19 mouse cellular contexts compared by ENCODE assay signal in the genomic region with DNA sequence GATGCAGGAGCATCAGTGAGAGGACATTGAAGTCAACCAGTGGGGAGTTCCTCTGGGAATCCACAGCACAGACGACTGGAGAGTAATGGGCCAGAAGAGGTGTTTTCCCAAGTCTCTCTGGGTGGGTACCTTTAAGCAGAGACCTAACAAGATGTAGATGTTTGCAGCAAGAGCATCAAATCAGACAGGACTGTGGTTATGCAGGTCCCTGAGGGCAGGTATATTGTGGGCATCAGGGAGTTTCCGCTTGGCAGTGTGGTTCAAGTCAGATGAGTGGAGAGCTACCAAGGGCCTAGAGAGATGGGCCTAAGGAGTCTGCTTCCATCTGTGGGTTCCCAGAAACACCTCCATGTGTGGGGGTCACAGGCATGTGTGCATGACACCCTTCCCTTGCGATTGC. TPM values are rescaled to one million over a fixed set of nuclear protein-coding genes. Genes with fewer than 3 reads are reported as not detected.
A peak's percentile ranks its signal among the peaks of the same experiment; 100 is the strongest.
DNase-seq lines count a peak whose midpoint lies in the region; ATAC-seq and TF ChIP-seq lines count a peak whose summit lies in the region.
"Had no signal": no experiment of that assay in that cellular context is flagged by ENCODE, and none has a peak within 500 bp of the region (broad histone marks: within the 10 kb centered on the region; RNA-seq: fewer than 3 reads in every experiment).

No protein-coding gene starts in this region.

- DNase-seq in forebrain, embryonic 10.5 days (ENCODE audit: extremely low spot score, low spot score): no peak
- no peak for DNase-seq in forebrain, embryonic 11.5 days (ENCODE audit: low spot score)
- no peak for DNase-seq in kidney, postnatal 14 days
- no peak for DNase-seq in embryonic facial prominence, embryonic 10.5 days (ENCODE audit: low spot score)
- no peak for DNase-seq in liver, embryonic 14.5 days (ENCODE audit: low read depth in 3 of 3, low spot score in 3 of 3)
- no peak for DNase-seq in gastrocnemius, adult 18-20 months (ENCODE audit: low spot score)
- DNase-seq in right cerebral cortex, postnatal 14 days: no peak
- DNase-seq: adrenal gland, postnatal 14 days; cerebellum, postnatal 36 days; gastrocnemius, postnatal 10 days; kidney, adult 11 months; lung, adult 18-20 months; thymus, postnatal 4 days had no signal

- H3K4me2 ChIP-seq in forebrain, embryonic 11.5 days (ENCODE audit: low read depth, low read length, severe bottlenecking): no peak overlapping the region
- no peak overlapping the region for H3K4me2 ChIP-seq in kidney, embryonic 15.5 days
- H3K4me2 ChIP-seq in liver, embryonic 14.5 days (ENCODE audit: low read depth): peak overlapping the region; percentile 68

- H3K36me3 ChIP-seq in forebrain, embryonic 10.5 days (replicated peaks): peaks cover 30% of the 10 kb centered on the region
- H3K36me3 ChIP-seq in forebrain, embryonic 11.5 days (ENCODE audit: control insufficient read depth, insufficient read depth, low read length): no peaks in the 10 kb centered on the region
- peaks cover 30% of the 10 kb centered on the region for H3K36me3 ChIP-seq in kidney, embryonic 15.5 days
- peaks cover 24% of the 10 kb centered on the region for H3K36me3 ChIP-seq in embryonic facial prominence, embryonic 10.5 days (replicated peaks)
- peaks cover 2% of the 10 kb centered on the region for H3K36me3 ChIP-seq in liver, embryonic 14.5 days (replicated peaks; ENCODE audit: control insufficient read depth, insufficient read depth, low read depth)

- no peak for TF ChIP-seq EP300 in liver, embryonic 14.5 days (IDR thresholded peaks at IDR 0.05; ENCODE audit: low read depth)

- no peak overlapping the region for H3K9ac ChIP-seq in forebrain, embryonic 11.5 days (ENCODE audit: low read length)
- H3K9ac ChIP-seq in kidney, embryonic 15.5 days: 0 out of 2 replicates have a peak overlapping the region, but pooled peaks have one; percentile 75
- H3K9ac ChIP-seq in liver, embryonic 14.5 days (replicated peaks): peak overlapping the region; percentile 33
- H3K9ac ChIP-seq: heart, embryonic 15.5 days had no signal

- no peak for TF ChIP-seq CTCF in liver, embryonic 14.5 days (IDR thresholded peaks at IDR 0.05; ENCODE audit: low read depth)

- H3K9me3 ChIP-seq in forebrain, embryonic 10.5 days: no peaks in the 10 kb centered on the region
- no peaks in the 10 kb centered on the region for H3K9me3 ChIP-seq in forebrain, embryonic 11.5 days (ENCODE audit: control insufficient read depth, low read length)
- no peaks in the 10 kb centered on the region for H3K9me3 ChIP-seq in kidney, embryonic 15.5 days (replicated peaks)
- no peaks in the 10 kb centered on the region for H3K9me3 ChIP-seq in embryonic facial prominence, embryonic 10.5 days
- H3K9me3 ChIP-seq in liver, embryonic 14.5 days (ENCODE audit: control insufficient read depth, low read length): no peaks in the 10 kb centered on the region
- H3K9me3 ChIP-seq: heart, embryonic 15.5 days had no signal

- 88% methylated on average over 3 of the region's 3 CpGs for WGBS in forebrain, embryonic 10.5 days
- 85% methylated on average over 3 of the region's 3 CpGs for WGBS in forebrain, embryonic 11.5 days
- 84% methylated on average over 3 of the region's 3 CpGs for WGBS in kidney, embryonic 15.5 days
- 84% methylated on average over 3 of the region's 3 CpGs for WGBS in embryonic facial prominence, embryonic 10.5 days
- WGBS in liver, embryonic 14.5 days (ENCODE audit: insufficient replicate concordance): 80% methylated on average over 3 of the region's 3 CpGs

- no peak overlapping the region for H3K27ac ChIP-seq in forebrain, embryonic 10.5 days
- no peak overlapping the region for H3K27ac ChIP-seq in forebrain, embryonic 11.5 days (ENCODE audit: low read depth, low read length)
- H3K27ac ChIP-seq in kidney, embryonic 15.5 days: no peak overlapping the region
- no peak overlapping the region for H3K27ac ChIP-seq in embryonic facial prominence, embryonic 10.5 days (replicated peaks)
- no peak overlapping the region for H3K27ac ChIP-seq in liver, embryonic 14.5 days
- H3K27ac ChIP-seq: heart, embryonic 15.5 days had no signal

- peaks cover 22% of the 10 kb centered on the region for H3K4me1 ChIP-seq in forebrain, embryonic 10.5 days
- H3K4me1 ChIP-seq in forebrain, embryonic 11.5 days (replicated peaks; ENCODE audit: control insufficient read depth, insufficient read depth, low read length): peaks cover 6% of the 10 kb centered on the region; the same call in 1 of the 2 replicates
- H3K4me1 ChIP-seq in kidney, embryonic 15.5 days: peaks cover 15% of the 10 kb centered on the region
- H3K4me1 ChIP-seq in embryonic facial prominence, embryonic 10.5 days: peaks cover 20% of the 10 kb centered on the region
- H3K4me1 ChIP-seq in liver, embryonic 14.5 days (replicated peaks; ENCODE audit: control insufficient read depth in 2 of 2, insufficient read depth in 2 of 2, low read length in 1 of 2): peaks cover 33 to 39% of the 10 kb centered on the region in 2 experiments

- H3K27me3 ChIP-seq in forebrain, embryonic 10.5 days (ENCODE audit: poor library complexity, severe bottlenecking): no peaks in the 10 kb centered on the region
- no peaks in the 10 kb centered on the region for H3K27me3 ChIP-seq in forebrain, embryonic 11.5 days (ENCODE audit: control insufficient read depth, insufficient read depth, low read length)
- no peaks in the 10 kb centered on the region for H3K27me3 ChIP-seq in kidney, embryonic 15.5 days
- no peaks in the 10 kb centered on the region for H3K27me3 ChIP-seq in embryonic facial prominence, embryonic 10.5 days (replicated peaks; ENCODE audit: low read depth, poor library complexity, severe bottlenecking)
- no peaks in the 10 kb centered on the region for H3K27me3 ChIP-seq in liver, embryonic 14.5 days (ENCODE audit: control insufficient read depth, insufficient read depth, low read length)
- H3K27me3 ChIP-seq: heart, embryonic 15.5 days had no signal

- 0 out of 2 replicates have a peak overlapping the region, but pooled peaks have one; percentile 88 for H3K4me3 ChIP-seq in forebrain, embryonic 10.5 days
- no peak overlapping the region for H3K4me3 ChIP-seq in forebrain, embryonic 11.5 days (ENCODE audit: low read depth, low read length)
- no peak overlapping the region for H3K4me3 ChIP-seq in kidney, embryonic 15.5 days (replicated peaks)
- peak overlapping the region; percentile 92; the same call in 1 of the 2 replicates for H3K4me3 ChIP-seq in embryonic facial prominence, embryonic 10.5 days
- H3K4me3 ChIP-seq in liver, embryonic 14.5 days (ENCODE audit: insufficient read depth in 1 of 2, low read depth in 2 of 2, low read length in 2 of 2): peak overlapping the region in 1 of 2 experiments; percentile 63; a peak in 1 of 4 replicates

- ATAC-seq in forebrain, embryonic 11.5 days (replicated peaks; ENCODE audit: low FRiP score): no peak
- ATAC-seq in kidney, embryonic 15.5 days (replicated peaks; ENCODE audit: low FRiP score): no peak
- ATAC-seq in liver, embryonic 14.5 days (ENCODE audit: insufficient read depth): no peak

RNA-seq across cellular contexts. Expression of gene Armc9, which starts 1.5 kb away (rescaled TPM):
- 38.4 and 38.7 TPM in 2 replicates for polyA plus RNA-seq in forebrain, embryonic 10.5 days (2016; fragmentation: Nextera tagmentation; extraction: Ambion mirVana)
- 40.8 and 41.9 TPM in 2 replicates for polyA plus RNA-seq in forebrain, embryonic 11.5 days (2014; fragmentation: Nextera tagmentation; extraction: Ambion mirVana)
- 25.3 and 29.9 TPM in 2 replicates for polyA plus RNA-seq in kidney, embryonic 15.5 days (2015; fragmentation: Nextera tagmentation; extraction: Ambion mirVana)
- polyA plus RNA-seq in embryonic facial prominence, embryonic 10.5 days (2016; fragmentation: Nextera tagmentation; extraction: Ambion mirVana): 35.8 and 37.6 TPM in 2 replicates
- 4.5 and 5.5 TPM in 2 replicates for polyA plus RNA-seq in liver, embryonic 14.5 days (2012; rRNA removed)
- 8.4 and 9.9 TPM in 2 replicates for polyA plus RNA-seq in liver, embryonic 14.5 days (2014; fragmentation: Nextera tagmentation; extraction: Ambion mirVana)
- 1 to 10 TPM; 2.4 to 2.7 TPM for total RNA-seq in gastrocnemius, adult 18-20 months (2021)

RNA-seq across cellular contexts. Expression of gene Gm21972, which starts 22.6 kb away (rescaled TPM):
- 0.20 TPM in 1 of 2 replicates, not detected in the other for polyA plus RNA-seq in forebrain, embryonic 10.5 days (2016; fragmentation: Nextera tagmentation; extraction: Ambion mirVana)
- polyA plus RNA-seq in forebrain, embryonic 11.5 days (2014; fragmentation: Nextera tagmentation; extraction: Ambion mirVana): not detected in 2 replicates
- not detected in 2 replicates for polyA plus RNA-seq in kidney, embryonic 15.5 days (2015; fragmentation: Nextera tagmentation; extraction: Ambion mirVana)
- 0.44 TPM in 1 of 2 replicates, not detected in the other for polyA plus RNA-seq in embryonic facial prominence, embryonic 10.5 days (2016; fragmentation: Nextera tagmentation; extraction: Ambion mirVana)
- polyA plus RNA-seq in liver, embryonic 14.5 days (2012; rRNA removed): 0.43 and 1.2 TPM in 2 replicates
- polyA plus RNA-seq in liver, embryonic 14.5 days (2014; fragmentation: Nextera tagmentation; extraction: Ambion mirVana): 0.15 TPM in 1 of 2 replicates, not detected in the other
- under 1 TPM in 1 of 2 experiments, not detected in 1; 0.39 TPM for total RNA-seq in gastrocnemius, adult 18-20 months (2021)
- total RNA-seq: ES-E14 had no signal
- polyA plus RNA-seq: stomach, embryonic 14.5 days had no signal

RNA-seq across cellular contexts. Expression of gene Htr2b, which starts 44.3 kb away (rescaled TPM):
- 0.18 and 0.19 TPM in 2 replicates for polyA plus RNA-seq in forebrain, embryonic 10.5 days (2016; fragmentation: Nextera tagmentation; extraction: Ambion mirVana)
- polyA plus RNA-seq in forebrain, embryonic 11.5 days (2014; fragmentation: Nextera tagmentation; extraction: Ambion mirVana): 0.19 and 0.73 TPM in 2 replicates
- polyA plus RNA-seq in kidney, embryonic 15.5 days (2015; fragmentation: Nextera tagmentation; extraction: Ambion mirVana): 1.1 and 1.3 TPM in 2 replicates
- polyA plus RNA-seq in embryonic facial prominence, embryonic 10.5 days (2016; fragmentation: Nextera tagmentation; extraction: Ambion mirVana): 0.18 and 0.71 TPM in 2 replicates
- polyA plus RNA-seq in liver, embryonic 14.5 days (2012; rRNA removed): 0.02 TPM in 1 of 2 replicates, not detected in the other
- polyA plus RNA-seq in liver, embryonic 14.5 days (2014; fragmentation: Nextera tagmentation; extraction: Ambion mirVana): 0.06 TPM in 1 of 2 replicates, not detected in the other
- total RNA-seq in gastrocnemius, adult 18-20 months (2021): not detected
- total RNA-seq: adrenal gland, postnatal 14 days; layer of hippocampus, adult 18-20 months; megakaryocyte-erythroid progenitor cell, adult 5-6 weeks had no signal

Comparison
In these comparisons a context has a peak if more than half of its experiments do, and no peak if none do; other contexts are left out.
1. H3K4me3 ChIP-seq: peak in forebrain, embryonic 10.5 days (single experiment) and embryonic facial prominence, embryonic 10.5 days (single experiment); none in forebrain, embryonic 11.5 days (single experiment) and kidney, embryonic 15.5 days (single experiment).